Mouse (Mus musculus): ENCODE measurements at regions not wholly inside any gene's neighbourhood (a gene's known extent, or its start where the extent isn't known, plus 50 kb on each side); places are given as distances from the start of the nearest gene placed in this dataset.

DNA sequence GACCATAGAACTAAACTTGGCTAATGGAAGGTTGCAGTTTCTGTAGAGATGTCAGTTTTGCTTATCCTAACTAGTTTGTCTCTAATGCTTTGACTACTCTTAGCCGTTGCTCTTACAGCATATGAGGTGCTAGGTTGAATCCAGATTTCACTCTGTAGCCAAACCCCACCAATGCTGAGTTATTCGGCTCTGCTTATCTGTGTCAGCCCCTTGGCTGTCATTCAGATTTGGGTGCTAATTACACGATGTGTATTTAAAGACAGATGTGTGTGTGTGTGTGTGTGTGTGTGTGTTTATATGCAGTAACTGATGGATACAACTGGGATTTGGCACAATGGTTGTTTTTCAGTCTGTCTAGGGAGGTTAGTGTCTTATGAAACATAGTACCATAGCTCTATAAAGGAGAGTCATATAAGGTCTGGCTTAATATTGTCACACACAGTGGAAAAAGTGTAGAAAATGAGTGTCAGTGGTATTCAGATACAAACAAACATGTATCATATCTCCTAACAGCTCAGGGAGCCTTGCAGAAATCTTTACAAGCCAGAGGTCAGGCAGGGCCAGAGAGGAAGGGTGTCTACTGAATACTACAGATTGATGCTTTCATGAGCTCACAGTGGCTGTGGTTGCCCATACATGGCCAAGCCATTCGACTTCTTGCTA is 172.6 kb upstream of the Ccn2 start:
- DNase-seq, result no peak
- WGBS, result 45% methylated on average over 4 of the region's 4 CpGs
- H3K4me1 ChIP-seq (ENCODE audit: control insufficient read depth, insufficient read depth, low read length), result no peaks in the 10 kb centered on the region
- no peak for TF ChIP-seq POLR2A (IDR thresholded peaks at IDR 0.05; ENCODE audit: borderline replicate concordance, extremely low read depth, low read depth, low read length)
- no peak for TF ChIP-seq CTCF (IDR thresholded peaks at IDR 0.05; ENCODE audit: insufficient read depth, low read length)
- H3K4me3 ChIP-seq (replicated peaks; ENCODE audit: extremely low read depth, low read depth, low read length), result no peak overlapping the region

DNA sequence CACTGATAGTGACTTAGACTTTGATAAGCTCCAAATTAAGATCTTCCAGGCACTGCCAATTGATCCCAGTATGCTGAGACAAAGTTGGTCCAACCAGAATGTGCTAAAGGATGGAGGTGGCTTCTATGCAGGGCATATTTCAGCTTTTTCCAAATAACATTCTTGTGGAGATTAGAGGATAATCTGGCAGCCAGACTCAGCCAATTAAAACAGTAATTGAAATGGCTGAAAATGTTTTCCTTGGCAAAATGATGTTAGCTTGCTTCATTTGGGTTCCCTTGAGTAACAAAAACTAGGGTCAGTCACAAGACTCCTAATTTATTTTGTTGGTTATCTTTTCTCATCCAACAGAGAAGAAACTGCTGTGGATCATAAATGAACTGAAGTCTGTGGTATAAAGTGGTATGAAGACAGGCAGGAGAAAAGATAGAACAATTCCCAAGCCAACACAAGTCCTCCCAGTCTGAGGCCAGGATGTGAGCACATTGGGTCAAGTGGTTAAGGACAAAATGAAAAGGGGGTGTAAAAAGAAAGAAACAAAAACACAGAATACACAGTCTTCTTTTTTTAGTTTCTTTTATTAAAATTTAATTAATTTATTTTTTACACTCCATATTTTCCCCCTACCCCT is 161.4 kb upstream of the Ccn2 start:
- DNase-seq, result no peak
- TF ChIP-seq POLR2A (IDR thresholded peaks at IDR 0.05; ENCODE audit: borderline replicate concordance, extremely low read depth, low read depth, low read length) (no peak), CTCF (IDR thresholded peaks at IDR 0.05; ENCODE audit: insufficient read depth, low read length) (no peak)
- H3K4me1 ChIP-seq (ENCODE audit: control insufficient read depth, insufficient read depth, low read length), result no peaks in the 10 kb centered on the region

DNA sequence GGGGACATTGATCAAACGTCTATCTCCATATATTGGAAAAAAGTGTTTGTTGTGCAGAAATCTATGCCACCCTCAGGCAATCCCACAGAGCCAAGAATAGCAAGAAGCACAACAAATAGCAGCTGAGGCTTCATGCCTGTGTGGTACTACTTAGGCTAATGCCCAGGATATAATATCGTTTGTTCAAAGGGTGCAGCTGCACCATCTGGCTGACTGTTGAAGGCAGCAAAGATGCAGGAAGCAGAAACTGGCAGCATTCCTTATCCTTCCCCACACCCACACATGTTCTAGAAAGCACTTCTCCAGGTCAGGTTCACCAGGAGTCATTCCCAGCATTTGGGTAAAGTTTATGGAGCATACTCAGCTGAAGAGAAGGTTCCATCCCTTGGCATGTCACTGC is 158.1 kb upstream of the Ccn2 start:
- Histone ChIP-seq H3K4me1 (ENCODE audit: control insufficient read depth, insufficient read depth, low read length) (no peaks in the 10 kb centered on the region), H3K4me3 (replicated peaks; ENCODE audit: extremely low read depth, low read depth, low read length) (no peak overlapping the region)
- DNase-seq, result no peak
- TF ChIP-seq POLR2A (IDR thresholded peaks at IDR 0.05; ENCODE audit: borderline replicate concordance, extremely low read depth, low read depth, low read length) (no peak), CTCF (IDR thresholded peaks at IDR 0.05; ENCODE audit: insufficient read depth, low read length) (no peak)
- WGBS, result 49% methylated on average over 2 of the region's 2 CpGs

More for the DNA sequence above, 161.4 kb upstream of the Ccn2 start:
- H3K4me3 ChIP-seq (replicated peaks; ENCODE audit: extremely low read depth, low read depth, low read length), result no peak overlapping the region

DNA sequence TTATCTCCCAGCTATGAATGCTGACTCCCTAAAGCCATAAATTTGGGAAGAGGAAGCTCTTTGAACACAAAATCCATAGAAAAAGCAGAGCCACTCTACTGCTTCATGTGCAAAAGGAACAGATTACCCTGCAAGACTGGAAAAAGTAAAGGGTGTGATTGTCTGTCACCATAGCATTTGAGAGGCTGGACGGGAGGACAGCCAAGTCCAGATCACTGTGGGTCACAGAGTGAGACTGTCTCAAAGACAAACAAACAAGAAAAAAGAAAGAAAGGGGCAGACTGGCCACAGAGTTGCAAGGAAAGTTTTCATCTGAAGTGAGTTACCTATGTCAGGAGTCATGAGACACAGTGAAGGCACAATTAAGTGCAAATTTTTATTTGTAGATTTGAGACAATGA is 150.7 kb upstream of the Ccn2 start:
- Histone ChIP-seq H3K4me1 (ENCODE audit: control insufficient read depth, insufficient read depth, low read length) (peaks cover 5% of the 10 kb centered on the region), H3K4me3 (replicated peaks; ENCODE audit: extremely low read depth, low read depth, low read length) (no peak overlapping the region)
- DNase-seq, result no peak
- TF ChIP-seq POLR2A (IDR thresholded peaks at IDR 0.05; ENCODE audit: borderline replicate concordance, extremely low read depth, low read depth, low read length), result no peak
- no peak for TF ChIP-seq CTCF (IDR thresholded peaks at IDR 0.05; ENCODE audit: insufficient read depth, low read length)
- WGBS, result 47% methylated on average over 1 of the region's 1 CpGs

DNA sequence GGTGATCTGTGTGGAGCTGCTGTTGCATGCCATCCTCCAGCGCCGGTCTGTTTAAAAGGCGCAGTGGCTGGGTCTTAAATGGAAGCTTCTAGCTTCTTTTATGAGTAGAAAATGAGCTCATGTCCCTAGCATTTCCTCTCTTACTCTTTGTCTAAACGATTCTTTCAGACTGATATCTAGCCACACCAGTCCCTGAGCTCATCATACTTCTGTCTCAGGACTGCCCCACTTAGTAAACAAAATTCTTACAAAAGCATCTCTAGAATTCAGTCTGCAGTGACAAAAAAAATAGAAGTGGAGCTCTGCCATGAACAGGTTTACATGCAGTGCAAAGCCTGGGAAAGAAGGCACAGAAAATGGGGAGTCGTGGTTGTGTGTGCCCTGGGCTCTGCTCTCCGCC is 150.2 kb upstream of the Ccn2 start:
- TF ChIP-seq POLR2A (IDR thresholded peaks at IDR 0.05; ENCODE audit: borderline replicate concordance, extremely low read depth, low read depth, low read length) (no peak), CTCF (IDR thresholded peaks at IDR 0.05; ENCODE audit: insufficient read depth, low read length) (no peak)
- WGBS, result 57% methylated on average over 6 of the region's 6 CpGs
- H3K4me1 ChIP-seq (ENCODE audit: control insufficient read depth, insufficient read depth, low read length), result peaks cover 5% of the 10 kb centered on the region
- H3K4me3 ChIP-seq (replicated peaks; ENCODE audit: extremely low read depth, low read depth, low read length), result no peak overlapping the region
- DNase-seq, result no peak

DNA sequence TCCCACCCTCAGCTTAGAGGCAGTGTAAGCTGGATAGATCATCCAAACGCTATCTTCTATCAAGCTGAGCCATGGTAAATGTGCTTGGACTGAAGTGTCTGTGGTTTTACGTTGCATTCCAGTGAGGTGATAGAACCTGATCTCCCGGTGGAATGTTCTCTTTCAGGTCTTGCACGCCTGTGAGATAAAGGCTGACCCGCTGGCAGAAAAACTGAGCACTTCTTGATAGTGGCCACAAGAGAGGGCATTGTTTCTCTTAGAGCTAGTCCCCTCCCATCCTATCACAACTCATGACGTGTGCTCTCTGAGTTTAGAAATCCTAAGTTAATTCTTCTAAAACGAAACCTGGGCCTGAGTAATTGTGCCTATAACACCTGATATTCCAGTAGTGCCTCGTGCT is 149.1 kb upstream of the Ccn2 start:
- no peak for TF ChIP-seq CTCF (IDR thresholded peaks at IDR 0.05; ENCODE audit: insufficient read depth, low read length)
- no peak for TF ChIP-seq POLR2A (IDR thresholded peaks at IDR 0.05; ENCODE audit: borderline replicate concordance, extremely low read depth, low read depth, low read length)
- peaks cover 5% of the 10 kb centered on the region for H3K4me1 ChIP-seq (ENCODE audit: control insufficient read depth, insufficient read depth, low read length)
- no peak overlapping the region for H3K4me3 ChIP-seq (replicated peaks; ENCODE audit: extremely low read depth, low read depth, low read length)
- DNase-seq, result no peak
- WGBS, result 62% methylated on average over 8 of the region's 8 CpGs

DNA sequence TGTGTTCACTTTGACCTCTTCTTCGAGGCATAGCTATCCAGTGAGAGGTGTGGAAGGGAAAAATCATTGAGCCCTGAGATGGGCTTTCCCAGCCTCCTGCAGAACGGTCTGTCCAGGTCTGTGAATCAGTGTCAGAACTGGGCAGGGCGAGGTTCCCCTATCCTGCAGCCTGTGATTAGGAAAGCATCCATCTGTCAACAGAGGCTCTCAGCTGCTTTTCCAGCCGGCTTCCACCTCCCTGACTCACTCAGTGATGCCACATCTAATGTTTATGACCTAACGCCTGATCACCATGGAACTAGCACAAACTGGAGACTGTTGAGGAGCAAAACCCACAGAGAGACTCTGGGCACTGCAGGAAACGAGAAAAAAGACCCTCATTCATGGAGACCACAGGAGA is 148.1 kb upstream of the Ccn2 start:
- TF ChIP-seq POLR2A (IDR thresholded peaks at IDR 0.05; ENCODE audit: borderline replicate concordance, extremely low read depth, low read depth, low read length), result no peak
- no peak for TF ChIP-seq CTCF (IDR thresholded peaks at IDR 0.05; ENCODE audit: insufficient read depth, low read length)
- WGBS, result 54% methylated on average over 6 of the region's 6 CpGs
- Histone ChIP-seq H3K4me1 (ENCODE audit: control insufficient read depth, insufficient read depth, low read length) (peaks cover 5% of the 10 kb centered on the region), H3K4me3 (replicated peaks; ENCODE audit: extremely low read depth, low read depth, low read length) (no peak overlapping the region)
- no peak for DNase-seq

DNA sequence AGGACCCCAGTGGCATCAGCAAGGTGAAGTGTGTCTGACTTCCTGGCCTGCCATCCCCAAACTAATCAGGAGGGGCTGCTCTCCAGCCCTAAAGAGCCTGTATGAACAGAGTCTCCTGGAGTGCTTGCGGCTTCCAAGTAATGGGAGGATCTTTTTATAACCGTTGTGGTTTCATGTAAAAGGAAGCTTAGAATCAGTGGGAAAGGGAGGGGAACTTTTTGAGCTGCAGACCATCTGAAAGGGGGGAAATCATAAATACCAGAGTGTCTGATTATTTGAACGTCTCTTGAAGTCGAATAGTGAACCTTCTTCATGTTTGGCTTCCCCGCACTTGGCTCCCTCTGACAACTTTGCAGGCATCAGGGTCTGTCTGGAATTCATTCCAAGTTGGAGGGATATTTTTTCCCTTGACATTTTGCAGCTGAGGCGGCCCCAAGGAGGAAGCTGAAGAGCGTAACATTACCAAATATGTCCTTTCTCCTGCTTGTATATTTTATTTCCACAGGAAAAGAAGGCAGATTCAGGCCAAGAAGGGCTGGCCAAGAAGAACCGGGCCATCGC is 147.2 kb upstream of the Ccn2 start:
- DNase-seq, result no peak
- H3K4me1 ChIP-seq (ENCODE audit: control insufficient read depth, insufficient read depth, low read length), result peaks cover 5% of the 10 kb centered on the region
- 38% methylated on average over 9 of the region's 9 CpGs for WGBS
- TF ChIP-seq CTCF (IDR thresholded peaks at IDR 0.05; ENCODE audit: insufficient read depth, low read length) (no peak), POLR2A (IDR thresholded peaks at IDR 0.05; ENCODE audit: borderline replicate concordance, extremely low read depth, low read depth, low read length) (no peak)
- no peak overlapping the region for H3K4me3 ChIP-seq (replicated peaks; ENCODE audit: extremely low read depth, low read depth, low read length)

DNA sequence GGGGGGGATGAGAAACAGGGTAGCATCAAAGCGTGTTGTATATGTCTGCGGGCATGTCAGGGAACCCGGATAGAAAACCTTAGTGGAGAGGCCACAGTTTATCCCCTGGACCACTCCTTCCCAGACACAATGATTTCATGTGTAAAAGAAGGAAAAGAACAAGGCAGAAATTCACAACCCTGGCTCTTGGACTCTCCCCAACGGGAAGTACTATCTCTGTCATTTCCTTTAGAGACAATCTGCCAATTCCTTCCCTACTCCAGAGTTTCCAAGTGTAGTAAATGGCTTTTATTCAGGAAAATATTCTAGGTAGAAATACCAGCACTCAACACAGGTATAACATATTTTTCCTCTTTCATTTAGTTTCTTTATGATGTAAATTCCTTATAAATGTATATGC is 141.7 kb upstream of the Ccn2 start:
- Histone ChIP-seq H3K4me3 (replicated peaks; ENCODE audit: extremely low read depth, low read depth, low read length) (no peak overlapping the region), H3K4me1 (ENCODE audit: control insufficient read depth, insufficient read depth, low read length) (no peaks in the 10 kb centered on the region)
- no peak for DNase-seq
- no peak for TF ChIP-seq POLR2A (IDR thresholded peaks at IDR 0.05; ENCODE audit: borderline replicate concordance, extremely low read depth, low read depth, low read length)
- TF ChIP-seq CTCF (IDR thresholded peaks at IDR 0.05; ENCODE audit: insufficient read depth, low read length), result no peak
- 49% methylated on average over 4 of the region's 4 CpGs for whole genome bisulfite sequencing

DNA sequence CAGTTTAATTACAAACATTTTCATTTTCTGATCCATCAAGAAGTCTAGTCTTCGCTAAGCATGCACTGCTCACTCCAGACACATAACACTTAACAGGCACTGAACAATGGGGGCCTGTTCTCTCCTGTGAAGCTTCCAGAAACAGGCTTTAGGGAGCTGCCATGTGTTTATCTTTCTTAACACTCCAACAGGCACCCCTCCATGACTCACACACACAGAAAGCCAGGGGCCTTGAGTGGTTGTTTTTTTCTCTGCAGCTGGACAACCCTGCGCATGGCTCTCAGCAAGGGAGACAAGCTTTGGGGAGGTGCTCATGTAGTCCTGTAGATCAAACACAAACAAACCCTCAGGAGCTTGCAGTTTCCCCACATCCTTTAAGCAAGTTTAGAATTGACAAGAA is 136.6 kb upstream of the Ccn2 start:
- no peaks in the 10 kb centered on the region for H3K4me1 ChIP-seq (ENCODE audit: control insufficient read depth, insufficient read depth, low read length)
- 44% methylated on average over 2 of the region's 2 CpGs for WGBS
- no peak for TF ChIP-seq CTCF (IDR thresholded peaks at IDR 0.05; ENCODE audit: insufficient read depth, low read length)
- TF ChIP-seq POLR2A (IDR thresholded peaks at IDR 0.05; ENCODE audit: borderline replicate concordance, extremely low read depth, low read depth, low read length), result no peak
- DNase-seq, result no peak
- H3K4me3 ChIP-seq (replicated peaks; ENCODE audit: extremely low read depth, low read depth, low read length), result no peak overlapping the region
